Mouse (Mus musculus): Measurements from ENCODE around the gene Tgfbr2.

The Tgfbr2 gene

GRCm38 (mm10) chr9:116203675-116204074 is 28.5 kb upstream of the Tgfbr2 start:
- TF ChIP-seq POU5F1 (IDR thresholded peaks at IDR 0.05; ENCODE audit: borderline replicate concordance, low read length) (no peak), CTCF (conservative IDR thresholded peaks at IDR 0.05; ENCODE audit: low read length) (no peak), NANOG (IDR thresholded peaks at IDR 0.05; ENCODE audit: borderline replicate concordance, low read length) (no peak)
- H3K9me3 ChIP-seq (ENCODE audit: low read length): peaks cover 10% of the 10 kb centered on the region
- no peaks in the 10 kb centered on the region for H3K27me3 ChIP-seq (ENCODE audit: insufficient read depth, low read length)
- no peaks in the 10 kb centered on the region for H3K36me3 ChIP-seq (ENCODE audit: insufficient read depth, low read length)
- no peak overlapping the region for H3K4me3 ChIP-seq (replicated peaks; ENCODE audit: low read length)
- H3K4me1 ChIP-seq (replicated peaks; ENCODE audit: low read depth, low read length): peaks cover 10% of the 10 kb centered on the region

DNA sequence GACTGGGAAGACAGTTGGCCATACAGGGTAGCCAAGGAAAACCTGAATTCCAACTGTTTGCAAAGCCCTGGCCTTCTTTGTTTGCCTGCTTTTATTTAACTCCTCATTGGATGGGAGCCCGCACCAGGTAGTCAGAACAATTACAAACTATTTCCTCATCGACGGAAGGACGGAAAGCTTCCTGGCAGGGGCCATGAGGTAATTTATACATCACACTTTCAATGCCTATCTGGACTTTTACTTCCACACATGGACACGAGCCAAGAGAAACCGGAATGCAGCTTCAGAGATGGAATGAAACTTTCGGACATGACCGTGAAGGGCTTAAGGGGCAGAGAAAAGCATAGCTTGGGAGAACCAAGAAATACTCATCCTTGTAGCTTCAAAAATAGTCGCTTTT is 24.0 kb upstream of the Tgfbr2 start:
- Histone ChIP-seq H3K4me1 (replicated peaks; ENCODE audit: low read depth, low read length) (no peaks in the 10 kb centered on the region), H3K36me3 (ENCODE audit: insufficient read depth, low read length) (no peaks in the 10 kb centered on the region), H3K27me3 (ENCODE audit: insufficient read depth, low read length) (no peaks in the 10 kb centered on the region), H3K4me3 (replicated peaks; ENCODE audit: low read length) (no peak overlapping the region), H3K9me3 (ENCODE audit: low read length) (peaks cover 10% of the 10 kb centered on the region)
- TF ChIP-seq POU5F1 (IDR thresholded peaks at IDR 0.05; ENCODE audit: borderline replicate concordance, low read length): no peak
- TF ChIP-seq CTCF (conservative IDR thresholded peaks at IDR 0.05; ENCODE audit: low read length): no peak
- no peak for TF ChIP-seq NANOG (IDR thresholded peaks at IDR 0.05; ENCODE audit: borderline replicate concordance, low read length)

GRCm38 (mm10) chr9:116198488-116198887 is 23.3 kb upstream of the Tgfbr2 start:
- no peak for TF ChIP-seq CTCF (conservative IDR thresholded peaks at IDR 0.05; ENCODE audit: low read length)
- TF ChIP-seq POU5F1 (IDR thresholded peaks at IDR 0.05; ENCODE audit: borderline replicate concordance, low read length): no peak
- Histone ChIP-seq H3K36me3 (ENCODE audit: insufficient read depth, low read length) (no peaks in the 10 kb centered on the region), H3K9me3 (ENCODE audit: low read length) (peaks cover 10% of the 10 kb centered on the region), H3K4me1 (replicated peaks; ENCODE audit: low read depth, low read length) (peaks cover 2% of the 10 kb centered on the region; the same call in 1 of the 2 replicates), H3K27me3 (ENCODE audit: insufficient read depth, low read length) (no peaks in the 10 kb centered on the region), H3K4me3 (replicated peaks; ENCODE audit: low read length) (no peak overlapping the region)

DNA sequence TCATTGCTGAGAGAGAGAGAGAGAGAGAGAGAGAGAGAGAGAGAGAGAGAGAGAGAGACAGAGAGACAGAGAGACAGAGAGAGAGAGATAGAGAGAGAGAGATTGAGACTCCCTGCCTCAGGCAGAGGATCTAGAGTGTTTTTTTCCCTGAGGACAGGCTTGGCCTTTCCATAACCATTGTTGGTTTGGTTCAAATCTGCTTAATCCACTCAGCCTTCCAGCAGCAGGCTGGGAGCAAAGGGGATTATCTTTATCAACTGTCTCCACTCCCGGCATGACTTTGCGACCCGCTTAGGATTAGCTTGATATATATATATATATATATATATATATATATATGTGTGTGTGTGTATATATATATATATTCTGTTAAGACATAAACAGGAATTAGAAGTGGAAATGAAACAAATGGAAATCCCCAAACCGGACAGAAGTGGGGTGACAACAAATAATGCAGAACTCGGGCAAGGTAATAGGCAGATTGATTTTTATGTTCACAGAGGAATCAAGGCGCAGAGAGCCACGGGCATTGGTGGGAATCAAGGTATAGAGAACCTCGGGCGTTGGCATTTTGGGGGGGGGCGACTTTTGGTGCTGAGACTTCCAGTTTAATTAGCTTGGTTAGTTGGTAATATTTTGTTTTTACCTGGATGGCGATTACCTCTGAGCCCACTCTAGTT is 22.5 kb upstream of the Tgfbr2 start:
- no peaks in the 10 kb centered on the region for H3K36me3 ChIP-seq (ENCODE audit: insufficient read depth, low read length)

GRCm38 (mm10) chr9:116193889-116194450 is 18.8 kb upstream of the Tgfbr2 start:
- Histone ChIP-seq H3K9me3 (ENCODE audit: low read length) (no peaks in the 10 kb centered on the region), H3K4me3 (replicated peaks; ENCODE audit: low read length) (no peak overlapping the region), H3K4me1 (replicated peaks; ENCODE audit: low read depth, low read length) (peaks cover 6% of the 10 kb centered on the region), H3K36me3 (ENCODE audit: insufficient read depth, low read length) (no peaks in the 10 kb centered on the region), H3K27me3 (ENCODE audit: insufficient read depth, low read length) (no peaks in the 10 kb centered on the region)
- no peak for TF ChIP-seq CTCF (conservative IDR thresholded peaks at IDR 0.05; ENCODE audit: low read length)
- TF ChIP-seq POU5F1 (IDR thresholded peaks at IDR 0.05; ENCODE audit: borderline replicate concordance, low read length): no peak
- no peak for TF ChIP-seq NANOG (IDR thresholded peaks at IDR 0.05; ENCODE audit: borderline replicate concordance, low read length)

More for the DNA sequence above, 22.5 kb upstream of the Tgfbr2 start:
- Histone ChIP-seq H3K4me1 (replicated peaks; ENCODE audit: low read depth, low read length) (peaks cover 6% of the 10 kb centered on the region), H3K4me3 (replicated peaks; ENCODE audit: low read length) (no peak overlapping the region), H3K9me3 (ENCODE audit: low read length) (peaks cover 10% of the 10 kb centered on the region), H3K27me3 (ENCODE audit: insufficient read depth, low read length) (no peaks in the 10 kb centered on the region)
- TF ChIP-seq NANOG (IDR thresholded peaks at IDR 0.05; ENCODE audit: borderline replicate concordance, low read length): no peak
- no peak for TF ChIP-seq POU5F1 (IDR thresholded peaks at IDR 0.05; ENCODE audit: borderline replicate concordance, low read length)
- no peak for TF ChIP-seq CTCF (conservative IDR thresholded peaks at IDR 0.05; ENCODE audit: low read length)

- TF ChIP-seq NANOG (IDR thresholded peaks at IDR 0.05; ENCODE audit: borderline replicate concordance, low read length): no peak
- Histone ChIP-seq H3K4me1 (replicated peaks; ENCODE audit: low read depth, low read length) (peaks cover 6% of the 10 kb centered on the region), H3K27me3 (ENCODE audit: insufficient read depth, low read length) (no peaks in the 10 kb centered on the region), H3K4me3 (replicated peaks; ENCODE audit: low read length) (no peak overlapping the region), H3K36me3 (ENCODE audit: insufficient read depth, low read length) (no peaks in the 10 kb centered on the region), H3K9me3 (ENCODE audit: low read length) (no peaks in the 10 kb centered on the region)
These were observed 18.3 kb upstream of the Tgfbr2 start for GRCm38 (mm10) chr9:116193535-116193881.

GRCm38 (mm10) chr9:116192826-116193534 is 17.8 kb upstream of the Tgfbr2 start:
- TF ChIP-seq POU5F1 (IDR thresholded peaks at IDR 0.05; ENCODE audit: borderline replicate concordance, low read length) (no peak), CTCF (conservative IDR thresholded peaks at IDR 0.05; ENCODE audit: low read length) (no peak), NANOG (IDR thresholded peaks at IDR 0.05; ENCODE audit: borderline replicate concordance, low read length) (no peak)
- Histone ChIP-seq H3K4me1 (replicated peaks; ENCODE audit: low read depth, low read length) (peaks cover 6% of the 10 kb centered on the region), H3K36me3 (ENCODE audit: insufficient read depth, low read length) (no peaks in the 10 kb centered on the region)

GRCm38 (mm10) chr9:116192253-116192652 is 17.1 kb upstream of the Tgfbr2 start:
- Histone ChIP-seq H3K27me3 (ENCODE audit: insufficient read depth, low read length) (no peaks in the 10 kb centered on the region), H3K9me3 (ENCODE audit: low read length) (no peaks in the 10 kb centered on the region), H3K36me3 (ENCODE audit: insufficient read depth, low read length) (no peaks in the 10 kb centered on the region), H3K4me1 (replicated peaks; ENCODE audit: low read depth, low read length) (peaks cover 6% of the 10 kb centered on the region), H3K4me3 (replicated peaks; ENCODE audit: low read length) (no peak overlapping the region)
- TF ChIP-seq CTCF (conservative IDR thresholded peaks at IDR 0.05; ENCODE audit: low read length): no peak
- no peak for TF ChIP-seq POU5F1 (IDR thresholded peaks at IDR 0.05; ENCODE audit: borderline replicate concordance, low read length)
- no peak for TF ChIP-seq NANOG (IDR thresholded peaks at IDR 0.05; ENCODE audit: borderline replicate concordance, low read length)

More at GRCm38 (mm10) chr9:116192826-116193534, 17.8 kb upstream of the Tgfbr2 start:
- Histone ChIP-seq H3K4me3 (replicated peaks; ENCODE audit: low read length) (no peak overlapping the region), H3K9me3 (ENCODE audit: low read length) (no peaks in the 10 kb centered on the region), H3K27me3 (ENCODE audit: insufficient read depth, low read length) (no peaks in the 10 kb centered on the region)
